Mouse (Mus musculus) erythroblast, embryonic 14.5 days (primary cell): ENCODE results near the gene Rnase1.

Experiments
- GATA1 ChIP-seq: IDR thresholded peaks from 2 replicates; pipeline ENCODE4 v1.6.1; 2012; ENCODE audit warnings: low read length, inconsistent platforms, mixed read lengths
- TAL1 ChIP-seq: IDR thresholded peaks from 3 replicates; pipeline ENCODE4 v1.6.1; 2012; ENCODE audit warnings: low read length, inconsistent platforms, mixed read lengths

GRCm38 (mm10) chr14:51156056-51156735 lies 9.6 kb upstream of the Rnase1 start:
- TF ChIP-seq GATA1 (no peak), TAL1 (no peak)
